Mouse (Mus musculus): ENCODE data around the gene Gm17428.

Gene Gm17428

DNA sequence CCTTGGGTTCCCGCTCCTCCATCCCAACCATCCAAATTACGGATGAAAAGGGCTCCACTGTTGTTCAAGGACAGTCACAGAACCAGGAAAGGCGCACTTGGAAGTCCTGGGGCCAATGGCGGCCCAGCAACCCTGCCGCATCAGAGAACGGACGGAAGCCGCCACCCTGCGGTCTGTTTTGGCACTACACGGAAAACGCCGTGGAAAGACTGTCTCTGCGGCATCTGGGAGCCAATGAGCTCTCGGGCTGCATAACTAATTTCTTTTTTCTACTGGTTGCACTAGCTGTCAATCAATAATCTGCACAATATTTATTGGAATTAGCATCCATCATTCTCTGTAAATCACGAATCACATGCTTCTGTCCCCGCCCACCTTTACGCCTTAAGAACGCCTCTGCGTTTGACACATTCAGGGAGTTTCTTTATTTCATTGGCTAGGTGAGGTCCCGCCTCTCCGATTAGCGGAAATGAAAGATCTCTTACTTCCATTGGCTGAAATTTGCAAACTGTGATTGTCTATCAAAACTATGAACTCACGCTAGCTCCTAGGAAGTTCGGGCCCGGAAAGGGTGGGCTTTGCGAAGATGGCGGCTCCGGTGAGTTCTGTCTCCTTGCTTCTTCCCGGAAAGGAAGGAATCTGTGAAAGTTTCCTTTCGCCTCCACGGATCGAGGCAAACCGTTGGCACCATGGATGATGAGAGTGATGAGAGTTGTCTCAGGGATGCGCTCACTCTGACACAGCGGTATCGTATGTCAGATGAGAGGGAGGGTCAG, 38.4 kb downstream of the Gm17428 start, which contains the start of gene Ngdn:
TSS of gene Ngdn (plus strand) at position 464 of the 776 bp plus-strand sequence.
- DNase-seq = peak; percentile 100

DNA sequence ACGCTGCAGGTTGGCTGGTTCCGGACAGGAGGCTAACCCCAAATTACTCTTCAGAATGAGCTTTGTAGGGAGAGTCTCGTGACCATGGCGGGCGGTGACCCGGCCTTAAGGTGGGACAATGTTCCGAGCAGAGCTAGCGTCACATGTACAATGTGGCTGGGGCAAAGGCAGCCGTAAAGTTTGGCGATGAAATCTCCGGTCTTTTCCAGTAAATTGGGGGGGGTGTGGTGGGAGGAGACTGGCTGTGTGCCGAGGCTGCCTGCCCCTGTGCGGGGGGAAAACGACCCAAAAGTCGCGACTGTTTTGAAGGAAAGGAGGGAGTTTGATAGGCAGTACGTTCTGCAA, 39.0 kb downstream of the Gm17428 start:
- DNase-seq = no peak

DNA sequence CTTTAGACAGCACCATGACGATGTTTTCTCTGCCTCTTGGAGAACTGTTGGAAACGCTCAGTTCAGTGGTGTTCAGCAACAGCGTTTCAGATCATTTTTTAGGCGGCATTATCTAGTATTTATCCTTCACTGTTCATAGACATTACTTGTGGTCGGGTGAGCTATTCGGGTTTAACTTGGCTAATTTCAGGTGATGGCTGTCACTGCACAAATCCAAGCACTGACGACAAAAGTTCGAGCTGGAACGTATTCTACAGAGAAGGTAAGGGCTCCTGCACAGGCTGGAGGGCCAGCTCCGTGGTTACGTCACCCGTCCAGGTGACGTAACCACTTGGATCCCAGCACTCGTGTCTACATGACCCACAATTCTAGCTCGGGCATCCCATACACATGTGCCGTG, 40.1 kb downstream of the Gm17428 start:
- DNase-seq = peak; percentile 85

DNA sequence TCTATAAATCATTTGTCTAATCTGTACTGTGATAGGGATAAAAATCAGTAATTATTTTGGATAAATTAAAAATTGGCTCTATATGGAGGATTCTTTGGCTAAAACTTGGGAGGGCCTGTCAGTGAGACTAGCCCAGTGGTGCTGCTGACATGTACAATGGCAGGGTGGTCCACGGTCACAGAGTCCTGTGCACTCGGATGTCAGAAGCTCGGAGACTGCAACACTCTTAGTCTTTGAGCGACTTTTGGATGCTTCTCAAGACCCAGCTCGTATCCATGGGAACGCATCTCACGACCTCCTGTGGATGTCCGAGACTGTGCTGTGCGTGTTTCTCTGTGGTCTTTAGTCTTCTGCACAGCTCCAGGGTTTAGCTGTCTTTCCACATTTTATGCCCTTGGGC, 43.7 kb downstream of the Gm17428 start:
- no peak for DNase-seq

DNA sequence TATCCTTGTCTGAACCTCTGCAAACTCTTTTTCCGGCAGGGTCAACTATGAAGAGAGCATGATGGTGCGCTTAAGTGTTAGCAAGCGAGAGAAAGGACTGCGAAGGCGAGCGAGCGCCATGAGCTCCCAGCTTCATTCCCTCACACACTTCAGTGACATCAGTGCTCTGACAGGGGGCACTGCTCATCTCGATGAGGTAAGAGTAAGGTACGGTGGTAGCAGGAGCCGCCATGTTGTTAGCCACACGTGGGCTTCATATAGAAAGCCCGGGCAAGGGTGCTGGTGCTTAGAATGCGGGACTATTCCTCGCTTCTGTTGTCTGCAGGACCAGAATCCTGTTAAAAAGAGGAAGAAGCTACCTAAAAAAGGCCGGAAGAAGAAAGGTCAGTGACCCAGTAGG, 46.3 kb downstream of the Gm17428 start:
- DNase-seq = no peak

DNA sequence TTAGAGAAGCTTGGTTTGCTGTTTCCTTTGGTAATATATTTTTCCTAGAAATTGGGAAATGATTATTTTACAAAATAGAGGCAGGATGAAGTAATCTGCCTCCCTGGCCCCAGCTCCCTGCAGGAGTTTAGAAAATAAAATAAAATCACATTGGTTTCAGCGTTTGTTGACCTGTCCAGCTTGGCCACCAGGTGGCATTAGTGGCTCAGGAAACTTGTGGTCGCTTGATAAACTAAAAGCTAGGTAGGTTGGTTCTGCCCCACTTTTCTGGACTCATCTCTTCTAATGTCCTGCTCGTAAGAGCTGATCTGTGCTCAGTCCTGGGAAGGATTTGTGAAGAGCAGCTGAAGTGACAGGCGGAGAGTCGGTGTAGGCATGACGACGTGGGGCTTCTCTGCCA, 47.5 kb downstream of the Gm17428 start:
- DNase-seq = no peak

DNA sequence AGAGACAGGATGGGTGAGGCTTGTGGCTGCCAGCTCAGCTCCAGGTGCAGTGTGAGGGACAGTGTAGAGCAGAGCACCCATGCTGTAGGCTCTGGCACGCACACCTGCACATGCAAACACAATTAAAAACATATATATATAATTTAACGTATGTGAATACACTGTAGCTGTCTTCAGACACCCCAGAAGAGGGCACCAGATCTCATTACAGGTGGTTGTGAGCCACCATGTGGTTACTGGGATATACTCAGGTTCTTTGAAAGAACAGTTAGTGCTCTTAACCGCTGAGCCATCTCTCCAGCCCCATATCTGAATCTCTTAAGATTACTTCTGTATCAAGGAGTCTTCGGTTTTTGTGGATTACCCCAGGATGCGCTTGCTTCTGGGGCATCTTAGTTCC, 48.8 kb downstream of the Gm17428 start:
- DNase-seq = no peak
